Mouse (Mus musculus) limb, embryonic 11.5 days (tissue): ENCODE results near the gene Nup98. TPM values are rescaled to one million over a fixed set of nuclear protein-coding genes. Genes with fewer than 3 reads are reported as not detected.
A peak's percentile ranks its signal among the peaks of the same experiment; 100 is the strongest.

Experiments
- ATAC-seq: fragments of 200-750 bp; cut with Nextera tagmentation; 2 replicates; pipeline ENCODE4 v1.8.0; 2017; ENCODE audit warnings: low read depth; ENCODE audit not compliant: insufficient number of reproducible peaks, low FRiP score, low TSS enrichment
- DNase-seq: peaks from one replicate; pipeline ENCODE4 v3.0.0-alpha.2; 2015; ENCODE audit warnings: low spot score
- H3K27ac ChIP-seq: fragments of 300-500 bp; sonication (generic); replicated peaks from 2 replicates; pipeline ENCODE4 v1.5.1; 2014; ENCODE audit warnings: low read depth, mild to moderate bottlenecking, low read length
- H3K27me3 ChIP-seq: fragments of 300-500 bp; sonication (generic); 2 replicates; pipeline ENCODE4 v1.6.1; 2014; ENCODE audit warnings: mild to moderate bottlenecking, low read length, mixed read lengths; ENCODE audit not compliant: control insufficient read depth, insufficient read depth
- H3K36me3 ChIP-seq: fragments of 300-500 bp; sonication (generic); 2 replicates; pipeline ENCODE4 v1.6.1; 2014; ENCODE audit warnings: mild to moderate bottlenecking, low read length, moderate library complexity, mixed read lengths; ENCODE audit not compliant: control insufficient read depth, insufficient read depth
- H3K4me1 ChIP-seq: fragments of 300-500 bp; sonication (generic); 2 replicates; pipeline ENCODE4 v1.6.1; 2014; ENCODE audit warnings: low read length, mixed read lengths; ENCODE audit not compliant: control insufficient read depth, insufficient read depth
- H3K4me2 ChIP-seq: fragments of 300-500 bp; sonication (generic); 2 replicates; pipeline ENCODE4 v1.6.1; 2014; ENCODE audit warnings: low read depth, mild to moderate bottlenecking, moderate library complexity; ENCODE audit not compliant: severe bottlenecking
- H3K4me3 ChIP-seq: fragments of 300-500 bp; sonication (generic); 2 replicates; pipeline ENCODE4 v1.5.1; 2014; ENCODE audit warnings: low read depth, low read length
- H3K9ac ChIP-seq: fragments of 300-500 bp; sonication (generic); 2 replicates; pipeline ENCODE4 v1.6.1; 2014; ENCODE audit warnings: mild to moderate bottlenecking, low read length
- H3K9me3 ChIP-seq: fragments of 300-500 bp; sonication (generic); 2 replicates; pipeline ENCODE4 v1.6.1; 2016; ENCODE audit warnings: low read length; ENCODE audit not compliant: control insufficient read depth
- WGBS: fragments of 180-500 bp; shearing (Covaris S2); extraction: QIAGEN DNeasy Blood & Tissue Kit; methylation state at CpG from one replicate; pipeline ENCODE4 v1.1.7; 2014; 5-methylcytosine and 5-hydroxymethylcytosine counted together
- polyA plus RNA-seq: library from polyadenylated mRNA; unstranded; fragments of >200 nt; fragmentation: Nextera tagmentation; extraction: Ambion mirVana; gene quantifications from 2 replicates; pipeline ENCODE4 v1.2.1, GENCODE M21; 2014

Gene Nup98
- polyA plus RNA-seq = 53.7 and 55.2 TPM in 2 replicates

DNA sequence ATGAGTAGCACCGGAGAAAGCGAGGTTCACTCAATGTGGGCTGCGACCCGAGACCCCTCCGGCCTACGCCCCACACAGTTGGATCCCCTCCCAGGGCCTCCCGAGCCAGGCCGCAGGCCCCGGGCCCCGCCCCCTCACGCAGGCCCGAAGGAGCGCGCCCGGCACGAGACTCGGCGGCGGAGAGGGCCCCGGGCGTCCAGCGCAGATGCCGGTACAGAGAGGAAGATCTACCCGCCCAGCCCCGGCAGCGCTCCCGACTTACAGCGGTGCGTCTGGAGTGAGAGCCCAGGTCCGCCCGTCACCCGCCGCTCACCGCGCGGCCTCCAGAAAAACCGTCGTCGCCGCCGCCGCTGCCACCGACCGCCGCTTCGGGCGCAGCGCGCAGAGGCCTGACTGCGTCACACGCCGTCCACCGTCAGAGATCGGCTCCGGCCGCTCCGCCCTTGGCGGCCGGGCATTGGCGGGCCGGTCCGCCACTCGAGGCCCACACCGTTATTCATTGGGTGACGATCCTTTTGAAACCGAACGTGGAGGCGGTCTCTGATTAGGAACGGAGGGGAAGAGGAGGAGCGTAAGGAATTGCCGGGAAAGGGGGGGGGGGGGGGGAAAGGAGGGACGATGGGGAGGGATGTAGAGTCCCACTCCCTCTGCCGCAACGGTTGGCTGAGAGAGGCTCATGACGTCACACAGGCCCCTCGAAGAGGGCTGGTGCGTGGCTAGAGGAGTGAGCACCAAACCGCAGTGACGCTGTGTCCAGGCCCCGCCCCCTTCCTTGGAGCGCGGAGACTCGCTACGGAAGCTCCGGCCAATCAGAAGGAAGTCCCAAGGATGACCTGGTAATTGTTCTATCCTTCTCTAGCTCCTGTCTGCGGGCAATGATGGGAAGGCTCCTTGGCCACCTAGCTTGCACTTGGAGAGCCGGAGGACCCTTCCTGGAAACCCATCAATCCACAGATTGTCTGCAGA lies at the start of gene Nup98, which contains the start of gene Pgap2:
TSS of gene Nup98 (minus strand) at position 421 of the 966 bp plus-strand sequence.
TSS of gene Pgap2 (plus strand) at position 453 of the 966 bp plus-strand sequence.
- peak; percentile 100 for DNase-seq
- Histone ChIP-seq H3K9me3 (no peaks in the 10 kb centered on the region), H3K36me3 (no peaks in the 10 kb centered on the region), H3K4me1 (0 out of 2 replicates have a peak, but pooled peaks cover 3% of the 10 kb centered on the region), H3K27ac (peak within 1 kb of the TSS; percentile 78), H3K27me3 (no peaks in the 10 kb centered on the region), H3K9ac (peak within 1 kb of the TSS; percentile 86), H3K4me3 (peak within 1 kb of the TSS; percentile 65), H3K4me2 (peak within 1 kb of the TSS; percentile 68)
- peak; percentile 100 for ATAC-seq
- under 1% methylated on average over 84 of the region's 87 CpGs for WGBS

DNA sequence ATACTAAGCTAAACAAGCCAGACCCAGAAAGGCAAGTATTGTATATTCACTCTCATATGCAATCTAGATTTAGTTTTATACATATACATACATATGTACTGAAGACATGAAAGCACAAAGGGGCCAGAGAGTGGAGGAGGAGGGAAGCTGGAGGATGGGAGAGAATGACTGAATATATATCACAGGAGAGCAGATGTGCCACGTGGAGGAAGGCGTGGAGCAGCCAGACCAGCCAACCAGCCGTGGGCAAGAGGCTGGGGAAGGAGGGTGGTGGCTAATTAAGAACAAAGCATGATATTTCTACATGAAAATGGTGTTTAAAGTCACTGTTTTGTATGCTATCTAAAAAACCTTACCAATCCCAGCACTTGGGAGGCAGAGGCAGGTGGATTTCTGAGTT lies 48.8 kb upstream of the Nup98 start:
- 71% methylated on average over 3 of the region's 3 CpGs for WGBS

DNA sequence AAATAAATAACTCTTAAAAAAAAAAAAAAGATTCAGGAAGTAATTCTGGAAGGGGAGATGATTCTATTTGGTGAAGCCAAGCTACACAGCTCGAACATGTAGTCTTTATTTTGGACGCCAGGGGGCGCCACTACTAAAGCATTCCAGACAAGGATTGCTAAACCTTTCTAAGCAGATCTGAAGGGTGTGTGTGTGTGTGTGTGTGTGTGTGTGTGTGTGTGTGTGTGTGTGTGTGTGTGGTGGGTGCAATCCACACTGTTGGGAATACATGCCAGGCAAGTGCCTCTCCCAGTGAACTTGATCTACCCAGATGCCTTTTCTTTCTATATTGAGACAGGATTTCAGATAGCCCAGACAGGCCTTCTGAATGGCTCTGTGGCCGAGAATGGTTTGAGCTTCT lies 48.2 kb upstream of the Nup98 start:
- H3K27me3 ChIP-seq = no peaks in the 10 kb centered on the region
- no peaks in the 10 kb centered on the region for H3K4me1 ChIP-seq
- no peak overlapping the region for H3K4me3 ChIP-seq
- DNase-seq (peak; percentile 89), ATAC-seq (0 out of 2 replicates have a peak, but pooled peaks have one; percentile 68)
- no peaks in the 10 kb centered on the region for H3K9me3 ChIP-seq
- no peak overlapping the region for H3K4me2 ChIP-seq
- no peak overlapping the region for H3K27ac ChIP-seq
- H3K9ac ChIP-seq = no peak overlapping the region
- H3K36me3 ChIP-seq = no peaks in the 10 kb centered on the region
- WGBS = 23% methylated on average over 4 of the region's 4 CpGs

More for the DNA sequence above, 48.8 kb upstream of the Nup98 start:
- Histone ChIP-seq H3K36me3 (no peaks in the 10 kb centered on the region), H3K4me3 (no peak overlapping the region), H3K4me2 (no peak overlapping the region), H3K9me3 (no peaks in the 10 kb centered on the region), H3K27me3 (no peaks in the 10 kb centered on the region), H3K27ac (no peak overlapping the region), H3K9ac (no peak overlapping the region), H3K4me1 (no peaks in the 10 kb centered on the region)
- no peak for DNase-seq
- ATAC-seq = no peak

DNA sequence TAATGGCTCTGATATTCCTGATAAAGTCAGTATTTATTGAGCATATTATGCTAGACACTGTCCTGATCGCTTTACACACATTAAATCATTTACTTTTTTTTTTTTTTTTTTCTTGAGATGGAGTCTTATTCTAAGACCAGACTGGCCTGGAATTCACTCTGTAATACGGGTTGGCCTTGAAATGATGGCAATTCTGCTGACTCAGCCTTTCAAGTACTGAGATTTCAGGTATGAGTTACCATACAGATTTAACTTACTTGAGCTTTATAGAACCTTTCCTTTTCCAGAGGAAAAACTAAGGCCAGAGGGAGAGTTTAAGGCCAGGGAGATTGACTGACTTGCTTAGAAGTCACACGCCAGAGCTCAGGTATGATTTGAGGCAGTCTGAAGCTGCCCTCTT lies 46.7 kb upstream of the Nup98 start:
- DNase-seq (no peak), ATAC-seq (no peak)
- no peaks in the 10 kb centered on the region for H3K36me3 ChIP-seq
- H3K27me3 ChIP-seq = no peaks in the 10 kb centered on the region
- no peak overlapping the region for H3K4me3 ChIP-seq
- no peaks in the 10 kb centered on the region for H3K9me3 ChIP-seq
- H3K4me1 ChIP-seq = no peaks in the 10 kb centered on the region
- H3K27ac ChIP-seq = no peak overlapping the region
- H3K9ac ChIP-seq = no peak overlapping the region
- WGBS = 79% methylated on average over 3 of the region's 3 CpGs
- no peak overlapping the region for H3K4me2 ChIP-seq

DNA sequence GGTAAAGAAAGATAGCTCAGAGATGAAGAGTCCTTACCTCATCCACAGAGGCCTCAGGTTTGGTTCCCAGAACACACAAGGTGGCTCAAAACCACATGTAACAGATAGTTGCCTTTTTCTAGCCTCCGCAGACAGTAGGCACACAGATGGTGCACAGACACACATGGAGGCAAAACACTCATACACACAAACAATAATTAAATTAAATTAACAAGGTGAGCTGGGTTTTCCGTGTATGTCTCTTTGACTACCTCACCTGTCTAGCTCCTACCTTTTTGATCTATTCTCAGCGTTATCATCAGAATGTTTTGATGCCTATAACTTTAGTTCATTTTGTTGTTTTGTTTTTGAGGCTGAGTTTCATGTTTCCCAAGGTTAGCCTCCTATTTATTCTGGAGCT lies 46.0 kb upstream of the Nup98 start, which contains the start of gene Rhog:
TSS of gene Rhog (minus strand) at position 101 of the 400 bp plus-strand sequence.
- H3K27ac ChIP-seq = no peak within 1 kb of the TSS
- H3K9ac ChIP-seq = no peak within 1 kb of the TSS
- no peaks in the 10 kb centered on the region for H3K36me3 ChIP-seq
- H3K4me2 ChIP-seq = no peak within 1 kb of the TSS
- DNase-seq (no peak), ATAC-seq (no peak)
- H3K9me3 ChIP-seq = no peaks in the 10 kb centered on the region
- H3K27me3 ChIP-seq = no peaks in the 10 kb centered on the region
- 77% methylated on average over 3 of the region's 3 CpGs for WGBS
- no peaks in the 10 kb centered on the region for H3K4me1 ChIP-seq
- H3K4me3 ChIP-seq = no peak within 1 kb of the TSS

DNA sequence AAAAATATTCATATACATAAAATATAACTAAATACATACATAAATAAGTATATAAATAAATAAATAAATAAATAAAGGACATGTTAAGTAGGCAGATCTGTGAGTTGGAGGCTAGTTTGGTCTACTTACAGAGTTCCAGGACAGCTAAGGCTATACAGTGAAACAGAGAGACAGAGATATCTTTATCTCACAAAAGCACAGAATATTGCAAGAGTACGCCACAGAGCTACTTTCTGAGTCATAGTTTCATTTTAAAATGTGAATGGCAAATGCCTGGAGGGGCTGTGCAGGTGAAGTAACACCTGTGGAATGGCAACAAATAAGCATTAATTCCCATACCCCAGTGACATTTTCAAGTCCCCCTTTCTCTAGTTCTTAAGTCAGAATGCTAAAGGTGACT lies 43.7 kb upstream of the Nup98 start:
- no peak overlapping the region for H3K27ac ChIP-seq
- DNase-seq = no peak
- H3K9me3 ChIP-seq = no peaks in the 10 kb centered on the region
- no peak overlapping the region for H3K4me3 ChIP-seq
- no peak for ATAC-seq
- H3K4me2 ChIP-seq = no peak overlapping the region
- peaks cover 5% of the 10 kb centered on the region for H3K4me1 ChIP-seq
- WGBS = 88% methylated on average over 1 of the region's 1 CpGs
- no peaks in the 10 kb centered on the region for H3K27me3 ChIP-seq
- no peak overlapping the region for H3K9ac ChIP-seq
- no peaks in the 10 kb centered on the region for H3K36me3 ChIP-seq

DNA sequence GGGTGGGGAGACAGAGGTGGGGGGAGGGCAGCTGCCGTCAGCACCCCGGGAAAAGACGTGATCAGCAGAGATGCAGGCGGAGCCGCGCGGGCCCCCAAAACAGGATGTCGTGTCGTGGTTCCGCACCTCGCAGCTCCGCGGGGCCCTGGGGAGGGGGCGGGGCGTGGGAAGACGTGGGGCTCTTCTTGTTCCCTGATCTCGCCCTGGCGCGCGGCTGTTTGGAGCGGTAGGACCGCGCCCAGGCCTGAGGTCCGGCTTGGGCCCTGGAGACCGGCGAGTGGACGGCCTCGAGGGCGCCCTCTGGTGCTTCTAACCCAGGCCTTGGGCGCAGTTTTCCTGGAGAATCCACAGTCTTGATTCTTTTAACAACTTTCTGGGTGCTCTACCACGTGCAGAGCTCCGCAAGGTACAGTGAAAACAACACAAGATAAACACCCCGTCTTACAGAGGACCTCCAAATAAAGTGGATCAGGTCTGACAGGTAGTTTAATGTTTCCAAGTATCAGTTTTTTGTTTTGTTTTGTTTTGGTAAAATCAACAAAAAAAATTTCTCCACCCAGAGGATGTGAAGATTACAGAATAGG lies 40.7 kb upstream of the Nup98 start:
- Histone ChIP-seq H3K4me1 (peaks cover 29% of the 10 kb centered on the region), H3K4me2 (peak overlapping the region; percentile 88), H3K9ac (peak overlapping the region; percentile 90), H3K36me3 (0 out of 2 replicates have a peak, but pooled peaks cover under 1% of the 10 kb centered on the region), H3K27ac (peak overlapping the region; percentile 92), H3K9me3 (no peaks in the 10 kb centered on the region), H3K27me3 (no peaks in the 10 kb centered on the region), H3K4me3 (peak overlapping the region; percentile 82)
- WGBS = under 1% methylated on average over 29 of the region's 33 CpGs
- DNase-seq = peak; percentile 93
- ATAC-seq = peak; percentile 59

DNA sequence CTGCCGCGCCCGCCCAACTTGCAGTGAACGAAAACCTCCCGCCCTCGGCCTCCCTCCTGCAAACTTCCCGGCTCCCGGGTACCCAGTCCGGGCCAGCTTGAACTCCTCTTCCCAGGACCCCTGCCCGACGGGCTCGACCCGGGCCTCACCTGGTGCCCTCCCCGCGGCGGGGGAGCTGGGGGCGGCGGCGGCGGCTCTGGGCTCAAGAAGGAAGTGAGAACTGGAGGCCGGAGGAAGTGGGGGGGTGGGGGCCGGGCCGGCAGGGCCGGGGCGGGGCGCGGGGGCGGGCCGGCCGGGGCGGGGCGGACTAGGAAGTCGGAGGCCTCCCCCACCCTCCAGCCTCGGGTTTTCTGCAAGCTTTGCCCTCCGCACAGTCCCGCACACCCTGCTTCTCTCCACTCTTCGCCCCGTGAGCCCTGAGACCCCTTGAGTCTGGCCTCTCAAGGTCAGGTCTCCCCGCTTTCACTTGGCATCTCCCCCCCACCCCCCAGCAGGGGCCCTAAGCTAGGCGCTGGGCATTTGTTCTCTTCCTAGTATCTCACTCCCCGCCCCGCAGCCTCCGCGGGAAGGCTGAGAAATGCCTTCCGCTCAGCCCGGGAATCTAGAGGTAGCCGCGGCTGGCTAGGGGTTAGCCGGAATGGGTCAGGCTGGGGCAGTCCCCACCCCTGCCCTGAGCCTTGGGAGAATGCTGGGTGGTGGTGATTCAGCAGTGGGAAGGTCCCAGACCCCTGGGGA lies 40.1 kb upstream of the Nup98 start:
- Histone ChIP-seq H3K4me3 (peak overlapping the region; percentile 82), H3K9me3 (no peaks in the 10 kb centered on the region), H3K27me3 (no peaks in the 10 kb centered on the region), H3K4me2 (peak overlapping the region; percentile 88), H3K4me1 (peaks cover 30% of the 10 kb centered on the region), H3K27ac (peak overlapping the region; percentile 92), H3K9ac (peak overlapping the region; percentile 90), H3K36me3 (0 out of 2 replicates have a peak, but pooled peaks cover 2% of the 10 kb centered on the region)
- WGBS = under 1% methylated on average over 34 of the region's 49 CpGs
- DNase-seq (peak; percentile 83), ATAC-seq (peak; percentile 84)
